Mouse (Mus musculus) MEL (cell line): Measurements from ENCODE around the gene Cep89. TPM values are rescaled to one million over a fixed set of nuclear protein-coding genes. Genes with fewer than 3 reads are reported as not detected.

Source experiments
- DNase-seq: peaks from one replicate; pipeline ENCODE4 v3.0.0; 2011; ENCODE audit warnings: low read depth, low spot score
- H3K27ac ChIP-seq: 2 replicates; pipeline ENCODE4 v1.5.1; 2012; ENCODE audit warnings: low read depth, mild to moderate bottlenecking, control low read depth, low read length, moderate library complexity; ENCODE audit not compliant: control insufficient read depth
- H3K27me3 ChIP-seq, 2 experiments: fragments of 150-350 bp in 1 of 2; sonication (generic) in 1 of 2; 2 replicates each; pipeline ENCODE4 v1.6.1; 2012; ENCODE audit warnings: low read length in 2 of 2, mild to moderate bottlenecking in 2 of 2, improper control_type of control experiment in 1 of 2, moderate library complexity in 1 of 2; ENCODE audit not compliant: insufficient read depth in 2 of 2, control insufficient read depth in 1 of 2
- H3K36me3 ChIP-seq, 2 experiments: 2 replicates each; pipeline ENCODE4 v1.6.1; 2012 to 2014; ENCODE audit warnings: low read length in 2 of 2, improper control_type of control experiment in 1 of 2, inconsistent platforms in 1 of 2, mild to moderate bottlenecking in 1 of 2; ENCODE audit not compliant: insufficient read depth in 2 of 2, control insufficient read depth in 1 of 2
- H3K4me1 ChIP-seq, 2 experiments: fragments of 150-350 bp in 1 of 2; sonication (generic) in 1 of 2; 2 replicates each; pipeline ENCODE4 v1.6.1; 2012; ENCODE audit warnings: low read length in 2 of 2, improper control_type of control experiment in 1 of 2, mild to moderate bottlenecking in 1 of 2; ENCODE audit not compliant: insufficient read depth in 2 of 2, control insufficient read depth in 1 of 2
- H3K4me3 ChIP-seq, 2 experiments: fragments of 150-350 bp in 1 of 2; sonication (generic) in 1 of 2; 2 replicates each; pipeline ENCODE4 v1.5.1; 2012; ENCODE audit warnings: low read depth in 2 of 2, low read length in 2 of 2, mild to moderate bottlenecking in 2 of 2, moderate library complexity in 2 of 2, control low read depth in 1 of 2, improper control_type of control experiment in 1 of 2; ENCODE audit not compliant: control insufficient read depth in 1 of 2, insufficient read depth in 1 of 2
- H3K79me2 ChIP-seq: 2 replicates; pipeline ENCODE4 v1.6.1; 2012; ENCODE audit warnings: mild to moderate bottlenecking, low read length, moderate library complexity; ENCODE audit not compliant: control insufficient read depth, poor library complexity, insufficient read depth
- H3K9ac ChIP-seq: 2 replicates; pipeline ENCODE4 v1.6.1; 2012; ENCODE audit warnings: low read depth, mild to moderate bottlenecking, control low read depth, low read length, moderate library complexity; ENCODE audit not compliant: control insufficient read depth, poor library complexity, severe bottlenecking
- H3K9me3 ChIP-seq: fragments of 150-350 bp; sonication (generic); replicated peaks from 2 replicates; pipeline ENCODE4 v1.6.1; 2012; ENCODE audit warnings: mild to moderate bottlenecking, low read length, improper control_type of control experiment, moderate library complexity; ENCODE audit not compliant: insufficient read depth
- BHLHE40 ChIP-seq: IDR thresholded peaks from 2 replicates; pipeline ENCODE4 v1.6.1; 2012; ENCODE audit warnings: low read depth, mild to moderate bottlenecking, inconsistent platforms, low read length, improper control_type of control experiment, borderline replicate concordance
- CHD1 ChIP-seq: IDR thresholded peaks from 2 replicates; pipeline ENCODE4 v1.6.1; 2012; ENCODE audit warnings: low read depth, mild to moderate bottlenecking, inconsistent platforms, low read length, improper control_type of control experiment
- CHD2 ChIP-seq: IDR thresholded peaks from 2 replicates; pipeline ENCODE4 v1.6.1; 2011; ENCODE audit warnings: low read length, improper control_type of control experiment
- CTCF ChIP-seq, 3 experiments: IDR thresholded peaks in 2 of 3; conservative IDR thresholded peaks in 1 of 3; 2 replicates each; pipeline ENCODE4 v1.5.1; 2011 to 2012; ENCODE audit warnings: low read length in 3 of 3, low read depth in 2 of 3, mild to moderate bottlenecking in 2 of 3, improper control_type of control experiment in 1 of 3, inconsistent platforms in 1 of 3, mixed read lengths in 1 of 3, moderate library complexity in 1 of 3; ENCODE audit not compliant: control insufficient read depth in 1 of 3, insufficient read depth in 1 of 3, poor library complexity in 1 of 3, severe bottlenecking in 1 of 3
- E2F4 ChIP-seq: IDR thresholded peaks from 2 replicates; pipeline ENCODE4 v1.6.1; 2011; ENCODE audit warnings: low read depth, low read length, improper control_type of control experiment, borderline replicate concordance
- ELF1 ChIP-seq: IDR thresholded peaks from 2 replicates; pipeline ENCODE4 v1.6.1; 2014; ENCODE audit warnings: low read depth, mild to moderate bottlenecking, inconsistent platforms, low read length, improper control_type of control experiment, moderate library complexity
- EP300 ChIP-seq, 2 experiments: IDR thresholded peaks; 2 replicates each; pipeline ENCODE4 v1.6.1; 2011; ENCODE audit warnings: improper control_type of control experiment in 2 of 2, low read length in 2 of 2, low read depth in 1 of 2, mild to moderate bottlenecking in 1 of 2
- ETS1 ChIP-seq: IDR thresholded peaks from 2 replicates; pipeline ENCODE4 v1.6.1; 2012; ENCODE audit warnings: low read depth, mild to moderate bottlenecking, inconsistent platforms, low read length, improper control_type of control experiment, moderate library complexity
- GABPA ChIP-seq: IDR thresholded peaks from 2 replicates; pipeline ENCODE4 v1.6.1; 2012; ENCODE audit warnings: low read depth, mild to moderate bottlenecking, inconsistent platforms, low read length, improper control_type of control experiment, moderate library complexity
- GATA1 ChIP-seq: IDR thresholded peaks from 2 replicates; pipeline ENCODE4 v1.6.1; 2011; ENCODE audit warnings: low read depth, low read length, improper control_type of control experiment
- KAT2A ChIP-seq: conservative IDR thresholded peaks from 2 replicates; pipeline ENCODE4 v1.6.1; 2012; ENCODE audit warnings: low read depth, low read length, improper control_type of control experiment, inconsistent platforms
- MAX ChIP-seq: IDR thresholded peaks from 2 replicates; pipeline ENCODE4 v1.6.1; 2011; ENCODE audit warnings: low read length, improper control_type of control experiment
- MAZ ChIP-seq: IDR thresholded peaks from 2 replicates; pipeline ENCODE4 v1.6.1; 2012; ENCODE audit warnings: low read depth, mild to moderate bottlenecking, inconsistent platforms, low read length, improper control_type of control experiment
- MEF2A ChIP-seq: IDR thresholded peaks from 2 replicates; pipeline ENCODE4 v1.6.1; 2014; ENCODE audit warnings: low read depth, mild to moderate bottlenecking, inconsistent platforms, low read length, improper control_type of control experiment; ENCODE audit not compliant: poor library complexity, insufficient replicate concordance, severe bottlenecking; ENCODE audit errors: extremely low read depth
- MXI1 ChIP-seq: IDR thresholded peaks from 2 replicates; pipeline ENCODE4 v1.6.1; 2011; ENCODE audit warnings: mild to moderate bottlenecking, low read depth, low read length, improper control_type of control experiment
- MYB ChIP-seq: IDR thresholded peaks from 2 replicates; pipeline ENCODE4 v1.6.1; 2011; ENCODE audit warnings: mild to moderate bottlenecking, low read depth, low read length, improper control_type of control experiment
- MYC ChIP-seq: IDR thresholded peaks from 2 replicates; pipeline ENCODE4 v1.6.1; 2011; ENCODE audit warnings: low read depth, mild to moderate bottlenecking, low read length, improper control_type of control experiment, moderate library complexity
- NRF1 ChIP-seq: IDR thresholded peaks from 2 replicates; pipeline ENCODE4 v1.6.1; 2014; ENCODE audit warnings: low read depth, mild to moderate bottlenecking, inconsistent platforms, low read length, improper control_type of control experiment, moderate library complexity; ENCODE audit not compliant: poor library complexity, insufficient read depth, severe bottlenecking
- RCOR1 ChIP-seq: IDR thresholded peaks from 2 replicates; pipeline ENCODE4 v1.6.1; 2012; ENCODE audit warnings: low read depth, mild to moderate bottlenecking, inconsistent platforms, low read length, improper control_type of control experiment
- TBP ChIP-seq: IDR thresholded peaks from 2 replicates; pipeline ENCODE4 v1.8.0; 2011; ENCODE audit warnings: low read depth, low read length, improper control_type of control experiment
- TCF12 ChIP-seq: IDR thresholded peaks from 2 replicates; pipeline ENCODE4 v1.6.1; 2014; ENCODE audit warnings: low read depth, mild to moderate bottlenecking, inconsistent platforms, low read length, improper control_type of control experiment, moderate library complexity
- USF2 ChIP-seq, 2 experiments: IDR thresholded peaks; 2 replicates each; pipeline ENCODE4 v1.6.1; 2011 to 2012; ENCODE audit warnings: improper control_type of control experiment in 2 of 2, low read length in 2 of 2, borderline replicate concordance in 1 of 2, inconsistent platforms in 1 of 2, low read depth in 1 of 2, mild to moderate bottlenecking in 1 of 2; ENCODE audit not compliant: insufficient read depth in 1 of 2
- ZC3H11A ChIP-seq: IDR thresholded peaks from 2 replicates; pipeline ENCODE4 v1.6.1; 2012; ENCODE audit warnings: low read depth, mild to moderate bottlenecking, inconsistent platforms, low read length, improper control_type of control experiment
- ZMIZ1 ChIP-seq: IDR thresholded peaks from 2 replicates; pipeline ENCODE4 v1.6.1; 2012; ENCODE audit warnings: low read depth, mild to moderate bottlenecking, inconsistent platforms, low read length, improper control_type of control experiment, moderate library complexity
- ZNF384 ChIP-seq: IDR thresholded peaks from 2 replicates; pipeline ENCODE4 v1.6.1; 2012; ENCODE audit warnings: low read depth, mild to moderate bottlenecking, inconsistent platforms, low read length, improper control_type of control experiment
- polyA plus RNA-seq, 2 experiments: library from polyadenylated mRNA; stranded (reverse) in 1 of 2; unstranded in 1 of 2; fragments of >175 nt in 1 of 2; fragments of >200 nt in 1 of 2; gene quantifications; 2 replicates each; pipeline versions ENCODE4 v1.2.1 to v1.2.4; 2012; ENCODE audit warnings: low replicate concordance in 2 of 2, low read depth in 1 of 2; ENCODE audit not compliant: insufficient read length in 2 of 2, insufficient read depth in 1 of 2, missing spikeins in 1 of 2
- total RNA-seq: library from RNA; depleted of rRNA; stranded (reverse); fragments of 300-350 nt; gene quantifications from 2 replicates; pipeline ENCODE4 v1.2.3, GENCODE M21; 2012

Gene Cep89
- total and polyA plus RNA-seq, 3 experiments = 15.8 to 44.5 TPM; not detected in 1

- Histone ChIP-seq H3K27me3 (peaks cover 5% of the 10 kb centered on the region in 2 experiments), H3K9ac (no peak overlapping the region), H3K4me3 (no peak overlapping the region), H3K27ac (no peak overlapping the region), H3K9me3 (no peaks in the 10 kb centered on the region), H3K4me1 (no peaks in the 10 kb centered on the region; a peak in 1 of 4 replicates), H3K36me3 (no peaks in the 10 kb centered on the region), H3K79me2 (no peaks in the 10 kb centered on the region)
- no peak for TF ChIP-seq ZMIZ1
- no peak for TF ChIP-seq USF2 (IDR thresholded peaks at IDR 0.05; ENCODE audit: borderline replicate concordance in 1 of 2, insufficient read depth in 1 of 2, low read depth in 1 of 2, low read length in 2 of 2)
- no peak for TF ChIP-seq MEF2A
- no peak for TF ChIP-seq MYB
- no peak for TF ChIP-seq GATA1
- no peak for TF ChIP-seq BHLHE40
- TF ChIP-seq CHD1 = no peak
- no peak for TF ChIP-seq MYC
- no peak for TF ChIP-seq MXI1
- TF ChIP-seq MAX = no peak
- no peak for TF ChIP-seq ETS1
- no peak for TF ChIP-seq MAZ
- TF ChIP-seq ZC3H11A = no peak
- no peak for TF ChIP-seq RCOR1
- TF ChIP-seq EP300 (IDR thresholded peaks at IDR 0.05; ENCODE audit: low read depth in 1 of 2, low read length in 2 of 2) = no peak
- no peak for TF ChIP-seq GABPA
- DNase-seq = no peak
Measured at GRCm38 (mm10) chr7:35476457-35476856, 79.6 kb downstream of the Cep89 start.

DNA sequence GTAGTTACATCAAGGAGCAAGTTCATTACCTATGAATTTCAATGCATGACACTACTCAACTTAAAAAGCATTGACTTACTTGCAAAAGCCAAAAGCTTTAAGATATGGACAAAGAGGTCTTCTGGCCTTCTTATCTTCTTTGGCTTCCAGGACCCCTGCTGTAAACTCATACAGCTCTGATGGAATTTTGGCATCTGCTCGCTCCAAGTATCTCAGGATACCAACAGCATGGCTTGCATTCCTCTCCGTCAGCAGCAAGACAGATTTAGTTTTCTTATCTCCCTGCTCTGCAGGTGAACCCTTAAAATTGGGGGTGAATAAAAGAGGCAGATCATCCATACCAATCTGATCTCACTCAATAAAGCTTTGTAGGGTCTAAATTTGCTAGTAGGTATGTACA, 88.3 kb downstream of the Cep89 start:
- Histone ChIP-seq H3K27ac (no peak overlapping the region), H3K27me3 (peaks cover 0 to 7% of the 10 kb centered on the region in 2 experiments; a peak in 3 of 4 replicates)
- DNase-seq = no peak

More for the DNA sequence above, 88.3 kb downstream of the Cep89 start:
- no peaks in the 10 kb centered on the region for H3K36me3 ChIP-seq
- H3K9me3 ChIP-seq = no peaks in the 10 kb centered on the region
- no peak overlapping the region for H3K4me3 ChIP-seq
- H3K4me1 ChIP-seq = no peaks in the 10 kb centered on the region
- TF ChIP-seq ZNF384 (no peak), CHD2 (no peak), CTCF (IDR thresholded peaks at IDR 0.05 in 2 of 3, conservative IDR thresholded peaks at IDR 0.05 in 1 of 3; ENCODE audit: control insufficient read depth in 1 of 3, insufficient read depth in 1 of 3, low read depth in 2 of 3, low read length in 3 of 3, poor library complexity in 1 of 3, severe bottlenecking in 1 of 3) (no peak), MEF2A (no peak), E2F4 (no peak), GABPA (no peak), MXI1 (no peak), KAT2A (no peak), ELF1 (no peak), TBP (no peak), TCF12 (no peak), NRF1 (no peak)
- no peaks in the 10 kb centered on the region for H3K79me2 ChIP-seq
- H3K9ac ChIP-seq = no peak overlapping the region
